Mouse (Mus musculus) kidney, postnatal 0 days (tissue): ENCODE data around the gene Hist1h1c. TPM values are rescaled to one million over a fixed set of nuclear protein-coding genes. Genes with fewer than 3 reads are reported as not detected.
"Not testable (repeated sequence)": the region's sequence is repeated elsewhere in the genome, so short reads cannot be mapped to it uniquely, and the experiment has no call there.

Experiments
- ATAC-seq: fragments of 200-750 bp; cut with Nextera tagmentation; replicated peaks from 2 replicates; pipeline ENCODE4 v1.8.0; 2017; ENCODE audit warnings: low read depth, moderate number of reproducible peaks, moderate TSS enrichment, moderate library complexity; ENCODE audit not compliant: low FRiP score
- DNase-seq: peaks from one replicate; pipeline ENCODE4 v3.0.0-alpha.2; 2016; ENCODE audit warnings: low spot score
- H3K27ac ChIP-seq: fragments of 300-500 bp; sonication (generic); 2 replicates; pipeline ENCODE4 v1.5.1; 2014; ENCODE audit warnings: mild to moderate bottlenecking
- H3K27me3 ChIP-seq: fragments of 300-500 bp; sonication (generic); 2 replicates; pipeline ENCODE4 v1.6.1; 2014; ENCODE audit warnings: low read length, mixed read lengths; ENCODE audit not compliant: insufficient read depth
- H3K36me3 ChIP-seq: fragments of 300-500 bp; sonication (generic); 2 replicates; pipeline ENCODE4 v1.6.1; 2014; ENCODE audit warnings: low read length, mixed read lengths; ENCODE audit not compliant: insufficient read depth
- H3K4me1 ChIP-seq: fragments of 300-500 bp; sonication (generic); replicated peaks from 2 replicates; pipeline ENCODE4 v1.6.1; 2014; ENCODE audit warnings: antibody characterized with exemption, low read length, mixed read lengths; ENCODE audit not compliant: insufficient read depth
- H3K4me2 ChIP-seq: fragments of 300-500 bp; sonication (generic); 2 replicates; pipeline ENCODE4 v1.6.1; 2014; ENCODE audit warnings: mild to moderate bottlenecking, low read length, moderate library complexity, mixed read lengths
- H3K4me3 ChIP-seq: fragments of 300-500 bp; sonication (generic); replicated peaks from 2 replicates; pipeline ENCODE4 v1.5.1; 2014; ENCODE audit warnings: low read depth, low read length
- H3K9ac ChIP-seq: fragments of 300-500 bp; sonication (generic); 2 replicates; pipeline ENCODE4 v1.6.1; 2014; ENCODE audit warnings: low read depth, low read length
- H3K9me3 ChIP-seq: fragments of 300-500 bp; sonication (generic); replicated peaks from 2 replicates; pipeline ENCODE4 v1.6.1; 2016; ENCODE audit warnings: low read length, inconsistent platforms, mixed read lengths
- CTCF ChIP-seq: IDR thresholded peaks from 2 replicates; pipeline ENCODE4 v1.5.1; 2016; ENCODE audit warnings: antibody characterized with exemption, low read depth, mild to moderate bottlenecking, moderate library complexity
- WGBS: fragments of 180-500 bp; shearing (Covaris S2); extraction: QIAGEN DNeasy Blood & Tissue Kit; methylation state at CpG from one replicate; pipeline ENCODE4 v1.1.7; 2014; 5-methylcytosine and 5-hydroxymethylcytosine counted together
- polyA plus RNA-seq: library from polyadenylated mRNA; unstranded; fragments of >200 nt; fragmentation: Nextera tagmentation; extraction: Ambion mirVana; gene quantifications from 2 replicates; pipeline ENCODE4 v1.2.1, GENCODE M21; 2015

Hist1h1c gene
- polyA plus RNA-seq, 1 experiment from 2014 or later, result 41.0 TPM

DNA sequence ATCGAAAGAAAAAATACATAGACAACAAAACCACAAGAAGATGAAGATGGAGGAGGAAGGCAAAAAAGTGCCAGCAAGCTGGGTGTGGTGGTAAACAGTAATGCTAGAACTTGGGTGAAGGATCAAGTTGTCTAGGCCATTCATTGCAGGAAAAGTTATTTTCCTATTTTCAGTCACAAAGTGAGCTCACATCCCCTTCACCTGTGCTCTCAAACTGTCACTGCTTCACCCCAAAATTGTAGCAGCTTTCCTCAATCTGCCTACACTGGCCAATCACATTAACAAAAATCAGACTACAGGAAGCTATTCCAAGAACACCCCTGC lies 21.3 kb downstream of the Hist1h1c start:
- Histone ChIP-seq H3K9ac (0 out of 2 replicates have a peak overlapping the region, but pooled peaks have one; percentile 59), H3K4me1 (peaks cover 17% of the 10 kb centered on the region), H3K27me3 (no peaks in the 10 kb centered on the region), H3K4me3 (peak overlapping the region; percentile 42; the same call in 1 of the 2 replicates), H3K27ac (peak overlapping the region; percentile 89; the same call in 1 of the 2 replicates), H3K4me2 (peak overlapping the region; percentile 76), H3K36me3 (no peaks in the 10 kb centered on the region), H3K9me3 (no peaks in the 10 kb centered on the region)
- WGBS, result 65% methylated on average over 1 of the region's 1 CpGs
- TF ChIP-seq CTCF, result no peak
- no peak for DNase-seq
- no peak for ATAC-seq

DNA sequence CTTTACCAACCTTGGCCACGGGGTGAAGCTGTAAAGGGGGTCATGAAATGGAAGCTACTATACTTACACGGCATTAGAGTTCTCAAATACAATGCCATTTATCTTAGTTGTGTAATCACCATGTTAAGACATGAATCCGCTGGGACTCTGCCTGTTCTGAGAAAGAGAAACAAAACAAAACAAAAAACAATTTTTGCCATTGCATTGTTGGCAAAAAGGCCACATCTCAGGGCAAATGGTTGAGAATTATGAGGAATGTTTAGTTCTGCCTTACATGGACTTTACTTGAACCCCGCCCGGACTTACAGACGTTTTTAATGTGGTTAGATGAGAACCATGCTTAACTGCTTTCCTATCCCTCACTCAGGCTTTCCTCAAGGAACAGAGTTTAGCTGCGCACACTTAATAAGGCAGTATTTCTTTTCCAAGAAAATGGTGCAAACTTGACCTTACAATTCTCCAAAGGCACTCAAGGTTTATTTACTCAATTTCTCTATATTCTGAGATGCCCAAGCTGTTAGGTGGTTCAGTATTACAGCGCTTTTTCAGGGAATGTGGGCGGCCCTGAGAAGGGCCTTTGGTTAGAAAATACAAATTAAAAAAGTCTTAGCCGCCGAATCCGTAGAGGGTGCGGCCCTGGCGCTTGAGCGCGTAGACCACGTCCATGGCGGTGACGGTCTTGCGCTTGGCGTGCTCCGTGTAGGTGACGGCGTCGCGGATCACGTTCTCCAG lies 21.8 kb downstream of the Hist1h1c start:
- peak overlapping the region; percentile 76 for H3K4me2 ChIP-seq
- no peaks in the 10 kb centered on the region for H3K27me3 ChIP-seq
- H3K9me3 ChIP-seq, result no peaks in the 10 kb centered on the region
- peaks cover 17% of the 10 kb centered on the region for H3K4me1 ChIP-seq
- ATAC-seq (0 out of 2 replicates have a peak, but pooled peaks have one; percentile 0), DNase-seq (peak; percentile 82)
- WGBS, result 2% methylated on average over 19 of the region's 27 CpGs
- peak overlapping the region; percentile 59 for H3K9ac ChIP-seq
- TF ChIP-seq CTCF, result peak; percentile 20; the same call in 1 of the 2 replicates
- no peaks in the 10 kb centered on the region for H3K36me3 ChIP-seq
- H3K4me3 ChIP-seq, result peak overlapping the region; percentile 42
- peak overlapping the region; percentile 89 for H3K27ac ChIP-seq

GRCm38 (mm10) chr13:23760972-23761864 lies 22.6 kb downstream of the Hist1h1c start, which contains the start of gene Hist1h4a:
Gene Hist1h4a (minus strand): TSS chr13:23761230.
- Histone ChIP-seq H3K9me3 (no peaks in the 10 kb centered on the region), H3K4me3 (peak within 1 kb of the TSS; percentile 42), H3K4me2 (peak within 1 kb of the TSS; percentile 76), H3K27ac (peak within 1 kb of the TSS; percentile 89), H3K9ac (peak within 1 kb of the TSS; percentile 62), H3K27me3 (no peaks in the 10 kb centered on the region), H3K4me1 (peaks cover 17% of the 10 kb centered on the region), H3K36me3 (no peaks in the 10 kb centered on the region)
- peak; percentile 98 for DNase-seq
- WGBS, result under 1% methylated on average over 62 of the region's 72 CpGs
- ATAC-seq, result peak; percentile 73
- no peak for TF ChIP-seq CTCF

DNA sequence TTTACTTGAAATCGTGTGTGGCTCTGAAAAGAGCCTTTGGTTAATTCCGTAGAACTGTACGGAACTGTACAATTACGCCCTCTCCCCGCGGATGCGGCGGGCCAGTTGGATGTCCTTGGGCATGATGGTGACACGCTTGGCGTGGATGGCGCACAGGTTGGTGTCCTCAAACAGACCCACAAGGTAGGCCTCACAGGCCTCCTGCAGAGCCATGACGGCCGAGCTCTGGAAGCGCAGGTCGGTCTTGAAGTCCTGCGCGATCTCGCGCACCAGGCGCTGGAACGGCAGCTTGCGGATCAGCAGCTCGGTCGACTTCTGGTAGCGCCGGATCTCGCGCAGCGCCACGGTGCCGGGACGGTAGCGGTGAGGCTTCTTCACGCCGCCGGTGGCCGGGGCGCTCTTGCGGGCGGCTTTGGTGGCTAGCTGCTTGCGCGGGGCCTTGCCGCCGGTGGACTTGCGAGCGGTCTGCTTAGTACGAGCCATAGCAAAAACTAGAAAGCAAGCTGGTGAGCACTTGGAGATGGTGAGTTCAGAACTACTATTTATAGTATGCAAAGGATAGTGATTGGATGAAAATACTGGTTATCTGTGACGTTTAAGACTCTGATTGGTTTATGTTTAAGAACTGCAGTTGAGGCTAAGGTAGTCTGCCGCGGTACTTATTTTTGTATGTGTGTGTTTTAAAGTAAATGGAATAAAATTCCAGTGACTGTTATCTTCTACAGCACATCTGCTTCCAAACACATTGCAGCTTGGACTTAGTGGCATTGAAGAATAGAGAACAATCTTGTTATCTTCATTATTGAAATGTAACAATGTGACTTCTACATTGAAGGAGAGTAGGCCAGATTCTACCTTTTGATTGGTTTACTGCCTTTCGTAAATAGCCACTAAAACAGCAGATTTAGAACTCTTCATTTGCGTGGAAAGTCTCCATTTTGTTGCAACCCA lies 23.5 kb downstream of the Hist1h1c start, which contains the start of gene Hist1h3a:
Hist1h3a (minus strand) TSS at position 516 of the 951 bp plus-strand sequence.
- H3K4me2 ChIP-seq, result peak within 1 kb of the TSS; percentile 76
- peaks cover 17% of the 10 kb centered on the region for H3K4me1 ChIP-seq
- not testable (repeated sequence) for H3K9me3 ChIP-seq, H3K27me3 ChIP-seq, H3K36me3 ChIP-seq
- peak; percentile 98 for DNase-seq
- peak within 1 kb of the TSS; percentile 62 for H3K9ac ChIP-seq
- under 1% methylated on average over 21 of the region's 52 CpGs for WGBS
- peak; percentile 62 for ATAC-seq
- H3K27ac ChIP-seq, result peak within 1 kb of the TSS; percentile 89
- peak within 1 kb of the TSS; percentile 42 for H3K4me3 ChIP-seq

- ATAC-seq, result no peak
- Histone ChIP-seq H3K4me2 (peak overlapping the region; percentile 76), H3K4me3 (peak overlapping the region; percentile 42), H3K9me3 (no peaks in the 10 kb centered on the region), H3K4me1 (peaks cover 17% of the 10 kb centered on the region), H3K27ac (peak overlapping the region; percentile 89), H3K36me3 (no peaks in the 10 kb centered on the region), H3K9ac (peak overlapping the region; percentile 53), H3K27me3 (no peaks in the 10 kb centered on the region)
- no peak; the same call in 1 of the 2 replicates for TF ChIP-seq CTCF
- 2% methylated on average over 10 of the region's 10 CpGs for WGBS
- no peak for DNase-seq
Measured at GRCm38 (mm10) chr13:23763242-23763585, 24.6 kb downstream of the Hist1h1c start.
